Mouse (Mus musculus) adrenal gland, adult 2 months (tissue): ENCODE data around the gene Exoc3l. TPM values are rescaled to one million over a fixed set of nuclear protein-coding genes. Genes with fewer than 3 reads are reported as not detected.
"Not testable (repeated sequence)": the region's sequence is repeated elsewhere in the genome, so short reads cannot be mapped to it uniquely, and the experiment has no call there.

Source experiments
- DNase-seq: peaks from one replicate; pipeline ENCODE4 v3.0.0; 2021
- polyA plus RNA-seq: library from polyadenylated mRNA; depleted of rRNA; stranded (reverse); fragments of >200 nt; gene quantifications from 2 replicates; pipeline ENCODE4 v1.2.3, GENCODE M21; 2012
- total RNA-seq, 2 experiments: library from RNA; stranded (reverse); gene quantifications; 2 replicates each; pipeline ENCODE4 v1.2.3; 2021

The Exoc3l gene
- total and polyA plus RNA-seq, 3 experiments = 13.3 to 34.8 (median 28.4) TPM

DNA sequence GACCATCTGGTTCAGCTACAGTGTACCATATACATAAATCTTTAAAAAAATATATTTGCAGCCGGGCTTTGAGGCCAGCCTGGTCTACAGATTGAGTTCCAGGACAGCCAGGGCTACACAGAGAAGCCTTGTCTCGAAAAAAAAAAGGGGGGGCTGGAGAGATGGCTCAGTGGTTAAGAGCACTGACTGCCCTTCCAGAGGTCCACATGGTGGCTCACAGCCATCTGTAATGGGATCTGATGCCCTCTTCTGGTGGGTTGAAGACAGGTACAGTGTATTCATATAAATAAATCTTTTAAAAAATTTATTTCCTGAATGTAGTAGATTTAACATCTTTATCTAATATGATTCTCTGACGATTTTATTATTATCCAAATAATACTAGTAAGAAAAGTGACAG, 4.1 kb downstream of the Exoc3l start:
- DNase-seq = not testable (repeated sequence)

DNA sequence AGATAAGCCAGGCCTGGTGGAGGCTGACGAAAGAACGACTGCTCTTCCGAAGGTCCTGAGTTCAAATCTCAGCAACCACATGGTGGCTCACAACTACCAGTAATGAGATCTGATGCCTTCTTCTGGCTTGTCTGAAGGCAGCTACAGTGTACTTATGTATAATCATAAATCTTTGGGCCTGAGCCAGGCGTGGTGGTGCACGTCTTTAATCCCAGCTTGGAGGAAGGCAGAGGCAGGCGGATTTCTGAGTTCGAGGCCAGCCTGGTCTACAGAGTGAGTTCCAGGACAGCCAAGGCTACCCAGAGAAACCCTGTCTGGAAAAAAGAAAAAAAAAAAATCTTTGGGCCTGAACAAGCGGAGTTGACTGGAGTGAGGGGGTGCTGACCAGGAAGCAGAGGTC, 4.5 kb downstream of the Exoc3l start:
- DNase-seq = not testable (repeated sequence)

DNA sequence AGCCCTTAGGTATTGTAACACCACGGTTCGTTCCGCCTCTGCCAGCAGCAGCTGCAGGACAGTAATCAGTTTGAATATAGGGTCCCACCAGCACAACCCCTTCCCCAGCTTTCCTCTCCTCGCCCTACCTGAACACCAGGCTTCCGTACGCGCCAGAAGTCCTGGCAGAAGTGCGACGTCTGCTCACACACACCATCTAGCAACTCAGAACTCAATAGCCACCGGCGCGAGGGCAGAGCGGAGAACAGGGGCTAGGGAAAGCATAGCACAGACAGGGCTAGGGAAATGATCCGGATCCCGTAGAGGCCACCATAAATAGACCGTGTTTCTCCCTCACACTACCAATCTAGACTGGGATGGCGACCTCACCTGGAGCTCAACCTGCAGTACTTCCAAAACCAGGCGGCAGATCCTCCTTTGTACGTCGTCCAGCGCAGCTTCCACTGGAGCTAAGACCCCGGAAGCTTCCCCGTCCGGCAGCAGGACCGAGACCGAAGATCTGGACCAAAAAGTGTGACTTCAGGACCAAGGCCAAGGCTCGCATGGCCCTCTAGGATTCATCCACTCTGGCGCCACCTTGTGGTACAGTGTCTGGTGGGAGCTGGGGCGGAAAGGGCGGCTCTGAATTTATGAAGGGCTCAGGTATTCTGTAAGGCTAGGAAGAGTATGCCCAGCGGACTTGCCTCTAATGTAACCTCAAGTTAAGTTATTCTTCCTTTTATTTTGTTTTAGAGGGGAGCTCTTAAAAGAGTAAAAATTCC, 5.2 kb downstream of the Exoc3l start:
- peak; percentile 86 for DNase-seq

DNA sequence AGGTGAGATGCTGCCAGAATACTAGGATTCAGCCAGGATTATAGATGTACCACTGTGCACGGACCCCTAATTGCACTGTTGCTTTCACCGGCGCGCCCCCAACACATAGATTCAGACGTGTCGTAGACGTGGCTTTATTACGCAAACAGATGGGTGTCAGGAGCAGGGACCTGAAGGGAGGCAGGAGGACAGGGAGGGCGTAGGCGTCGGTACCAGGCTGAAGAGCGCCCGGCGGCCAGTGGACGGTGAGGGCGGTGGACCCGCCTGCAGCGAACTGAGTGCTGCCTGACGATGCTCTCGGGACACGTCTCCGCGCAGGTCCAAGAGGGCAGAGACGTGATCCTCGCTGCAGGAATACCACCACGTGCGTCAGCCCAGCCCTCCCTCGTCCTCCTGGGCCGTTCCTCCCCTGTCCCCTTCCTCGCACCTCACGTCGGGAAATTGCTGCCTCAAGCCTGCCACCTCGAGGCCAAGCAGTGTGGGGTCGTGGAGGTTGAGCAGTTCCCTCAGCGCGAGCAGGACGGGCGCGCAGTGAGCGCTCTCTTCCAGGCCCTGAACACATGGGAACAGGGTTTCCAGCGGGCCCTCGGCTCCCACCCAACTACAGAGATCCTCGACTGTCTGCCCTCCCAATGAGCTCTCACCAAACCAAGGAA, 6.0 kb downstream of the Exoc3l start, which contains the start of gene 4931428F04Rik:
TSS of gene 4931428F04Rik (minus strand) at position 60 of the 656 bp plus-strand sequence.
- peak; percentile 59 for DNase-seq

DNA sequence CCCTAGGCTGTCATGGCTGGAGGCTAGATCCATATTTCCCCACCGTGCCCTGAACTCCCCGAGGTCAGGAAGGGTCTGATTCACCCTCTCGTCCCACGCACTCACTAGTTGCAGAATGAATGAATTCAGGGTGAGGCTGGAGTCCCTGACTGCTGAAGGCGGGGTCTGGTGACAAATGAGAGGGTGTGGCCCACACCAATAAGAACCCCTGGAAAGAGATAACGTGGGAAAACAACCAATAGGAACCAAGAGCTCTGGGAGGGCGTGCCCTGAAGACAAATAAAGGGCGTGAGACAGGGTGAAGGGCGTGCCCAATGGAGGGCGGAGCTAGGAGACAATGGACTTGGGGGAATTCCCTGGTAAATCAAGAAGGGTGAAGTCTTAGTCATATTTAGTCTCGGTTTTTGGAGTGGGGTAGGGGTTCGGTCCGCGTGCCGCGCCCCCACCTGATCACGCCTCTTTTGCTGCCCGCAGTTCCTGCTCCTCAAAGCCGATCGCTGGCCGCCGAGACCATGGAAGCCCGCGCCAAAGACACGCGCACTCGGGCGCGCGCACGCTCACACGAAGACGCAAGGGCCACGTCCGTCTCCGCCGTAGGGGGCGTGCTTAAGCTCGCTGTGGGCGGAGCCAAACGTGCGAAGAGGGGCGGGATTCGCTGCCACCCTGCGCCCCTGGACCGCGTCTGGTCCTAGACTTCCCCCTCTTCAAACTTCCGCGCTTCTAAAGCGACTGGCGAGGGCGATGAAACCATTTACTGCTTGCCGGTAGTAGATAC, 6.8 kb downstream of the Exoc3l start:
- peak; percentile 94 for DNase-seq

DNA sequence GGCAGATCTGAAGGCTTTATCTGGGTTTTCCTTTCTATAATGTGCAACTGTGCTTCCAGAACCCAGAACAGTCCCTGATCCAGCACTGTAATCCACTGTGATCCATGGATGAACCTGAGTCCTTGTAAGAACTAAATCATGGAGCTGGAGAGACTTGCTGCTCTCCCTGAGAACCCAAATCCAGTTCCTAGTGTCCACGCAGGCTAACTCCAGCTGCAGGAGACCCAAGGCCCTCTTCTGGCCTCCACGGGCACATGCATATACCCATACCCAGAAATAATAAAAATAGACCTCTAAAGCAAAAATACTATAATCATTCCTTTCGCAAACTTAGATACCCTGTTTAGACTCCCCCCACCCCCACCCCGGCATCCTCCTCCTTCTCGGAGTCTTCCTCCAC, 7.7 kb downstream of the Exoc3l start:
- DNase-seq = no peak

DNA sequence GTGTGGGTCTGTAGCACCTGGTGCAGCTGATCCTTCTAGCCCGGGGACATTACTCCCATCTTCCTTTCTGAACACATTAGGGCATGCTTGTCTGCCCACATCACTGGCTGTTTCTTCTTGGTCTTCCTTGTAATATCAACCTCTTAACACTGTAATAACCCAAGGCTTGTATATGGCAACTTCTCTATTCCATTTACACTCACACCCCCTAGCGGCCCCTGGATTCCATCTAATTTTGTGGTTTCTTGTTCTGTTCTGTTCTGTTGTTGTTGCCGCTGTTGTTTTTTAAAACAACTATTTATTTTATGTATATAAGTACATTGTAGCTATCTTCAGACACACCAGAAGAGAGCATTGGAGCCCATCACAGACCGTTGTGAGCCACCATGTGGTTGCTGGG, 9.0 kb downstream of the Exoc3l start:
- DNase-seq = no peak

DNA sequence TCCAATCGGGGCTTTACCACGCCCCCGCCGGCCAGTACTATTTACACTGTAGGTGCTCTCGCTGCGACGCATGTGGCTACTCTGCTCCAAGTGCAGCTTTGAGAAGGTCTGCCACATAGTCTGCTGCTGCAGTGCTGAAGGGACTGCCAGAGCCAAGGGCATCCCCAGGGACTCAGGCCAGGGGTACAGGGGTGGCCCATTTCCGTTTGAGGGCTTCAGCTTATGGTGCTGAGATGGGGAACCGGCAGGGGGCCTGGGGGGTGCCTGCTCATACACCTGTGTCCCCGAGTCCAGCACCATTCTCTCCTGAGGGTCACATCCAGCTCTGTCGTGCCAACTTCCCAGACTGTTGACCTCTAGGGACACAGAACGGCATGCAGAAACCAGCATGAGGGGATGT, 10.4 kb downstream of the Exoc3l start:
- DNase-seq = no peak

DNA sequence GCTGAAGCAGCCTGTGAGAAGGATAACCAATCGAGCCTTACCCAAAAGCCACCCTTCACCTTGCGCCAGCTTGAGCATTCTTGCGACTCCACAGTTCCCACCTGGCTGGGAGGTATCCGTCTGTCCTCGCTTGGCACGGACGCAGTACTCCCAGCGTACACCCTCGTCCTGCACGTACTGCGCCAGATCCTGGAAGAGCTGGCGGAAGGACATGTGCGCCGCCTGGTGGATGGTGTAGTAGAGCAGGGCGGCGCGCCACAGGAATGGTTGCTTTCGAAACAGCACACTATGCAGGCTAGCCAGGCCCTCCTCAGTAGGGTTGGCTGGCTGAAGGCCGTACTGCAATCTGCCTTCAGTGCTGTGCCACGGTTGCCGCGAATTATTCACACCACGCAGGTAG, 12.8 kb downstream of the Exoc3l start:
- DNase-seq = peak; percentile 74

DNA sequence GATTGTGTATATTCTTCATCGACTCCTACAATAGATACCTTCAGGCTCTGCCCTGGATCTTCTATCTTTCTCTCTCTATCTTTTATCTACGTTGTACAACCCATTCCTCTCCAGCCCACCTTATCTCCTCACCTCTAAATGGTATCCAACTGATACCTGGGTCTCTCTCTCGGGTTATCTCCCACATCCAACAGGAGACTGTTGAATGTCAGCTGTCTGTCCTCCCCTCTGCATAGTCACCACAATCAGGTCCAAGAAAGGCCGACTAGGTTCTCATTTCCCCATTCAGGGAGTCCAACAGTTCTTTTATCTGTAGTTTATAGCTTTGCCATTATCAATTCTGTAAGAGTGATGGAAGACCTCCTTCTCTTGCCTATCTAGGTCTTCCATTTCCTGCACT, 13.7 kb downstream of the Exoc3l start:
- no peak for DNase-seq

DNA sequence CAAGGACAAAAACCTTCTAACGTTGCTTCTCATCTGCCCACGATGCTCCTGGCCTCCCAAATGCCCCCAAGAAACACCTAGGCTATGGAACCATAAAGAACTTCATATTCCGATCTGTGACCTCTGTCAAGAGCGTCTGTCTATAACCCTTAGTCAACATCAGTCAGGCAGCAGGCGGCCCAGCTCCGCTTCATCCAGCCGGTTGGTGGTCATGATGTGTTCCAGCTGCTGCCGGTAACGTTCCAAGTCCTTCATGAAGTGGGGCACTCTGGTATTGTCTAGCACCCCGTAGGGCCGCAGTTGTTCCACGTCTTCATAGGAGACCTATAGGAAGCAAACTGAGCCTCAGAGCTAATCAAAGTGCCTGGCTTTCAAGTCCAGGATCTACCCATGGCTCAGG, 14.1 kb downstream of the Exoc3l start:
- DNase-seq = no peak

DNA sequence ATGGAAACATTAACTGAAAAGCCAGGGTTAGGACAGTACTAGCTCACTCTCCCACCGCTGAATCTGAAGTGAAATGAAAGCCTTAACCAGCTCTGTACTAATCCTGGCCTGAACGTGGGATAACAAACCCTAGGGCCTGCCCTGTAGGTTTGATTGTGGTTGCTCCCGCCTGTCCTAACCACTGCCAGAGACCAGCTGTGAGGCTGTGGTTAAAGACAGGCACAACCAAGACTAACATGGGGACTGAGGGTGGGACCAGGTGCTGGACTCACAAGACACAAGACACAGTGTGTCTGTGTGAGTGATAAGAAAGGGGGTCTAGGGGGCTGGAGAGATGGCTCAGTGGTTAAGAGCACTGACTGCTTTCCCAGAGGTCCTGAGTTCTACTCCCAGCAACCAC, 15.3 kb downstream of the Exoc3l start:
- no peak for DNase-seq

DNA sequence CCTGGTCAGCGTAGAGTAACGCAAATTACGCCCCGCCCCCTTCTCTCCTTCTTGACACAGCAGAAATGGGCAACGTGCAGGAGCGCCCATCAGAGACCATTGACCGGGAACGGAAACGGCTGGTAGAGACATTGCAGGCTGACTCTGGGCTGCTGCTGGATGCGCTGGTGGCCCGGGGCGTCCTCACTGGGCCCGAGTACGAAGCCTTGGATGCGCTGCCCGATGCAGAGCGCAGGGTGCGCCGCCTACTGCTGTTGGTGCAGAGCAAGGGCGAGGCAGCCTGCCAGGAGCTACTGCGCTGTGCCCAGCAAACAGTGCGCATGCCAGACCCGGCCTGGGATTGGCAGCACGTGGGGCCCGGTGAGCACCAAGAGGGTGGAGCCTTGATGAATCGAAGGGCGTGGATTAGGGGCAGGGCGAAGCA, 17.0 kb downstream of the Exoc3l start:
- DNase-seq = peak; percentile 95

DNA sequence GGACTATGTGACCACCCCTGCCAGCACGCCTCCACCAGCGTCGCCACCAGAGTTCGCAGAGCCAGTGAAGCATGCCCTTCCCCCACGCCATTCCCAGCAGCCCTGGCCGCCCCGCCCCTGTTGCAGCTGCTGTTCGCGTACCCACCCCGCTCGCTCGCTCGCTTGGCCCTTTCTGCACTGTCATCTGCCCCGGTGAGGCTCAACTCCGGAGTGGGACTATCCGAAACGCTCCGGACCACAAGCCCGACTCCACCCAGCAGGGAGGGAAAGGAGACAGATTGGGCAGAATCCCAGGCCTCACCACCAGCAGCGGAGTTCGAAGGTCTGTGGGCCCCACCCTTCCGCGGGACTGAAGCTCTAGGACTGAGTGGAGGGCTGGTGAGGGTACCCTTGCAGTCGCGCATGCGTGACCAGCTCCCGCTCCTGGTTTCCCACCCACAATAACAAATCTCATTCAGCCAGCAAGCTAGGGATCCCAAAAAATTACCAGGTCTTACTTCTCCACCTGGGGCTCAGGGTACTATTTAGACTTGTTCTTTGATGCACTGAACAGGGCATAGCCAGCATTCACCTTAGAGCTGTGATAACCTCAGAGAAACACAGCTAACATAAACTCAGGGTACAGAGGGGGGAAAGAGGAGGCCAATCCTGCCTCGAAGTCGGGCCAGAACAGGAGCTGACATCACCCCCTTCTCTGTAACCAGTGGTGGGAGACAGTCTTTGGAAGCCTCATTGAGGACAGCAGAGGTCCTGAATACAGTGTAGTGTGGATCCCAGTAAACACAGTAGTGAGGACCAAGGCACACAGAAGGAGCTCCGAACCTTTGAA, 19.4 kb downstream of the Exoc3l start:
- DNase-seq = peak; percentile 69

DNA sequence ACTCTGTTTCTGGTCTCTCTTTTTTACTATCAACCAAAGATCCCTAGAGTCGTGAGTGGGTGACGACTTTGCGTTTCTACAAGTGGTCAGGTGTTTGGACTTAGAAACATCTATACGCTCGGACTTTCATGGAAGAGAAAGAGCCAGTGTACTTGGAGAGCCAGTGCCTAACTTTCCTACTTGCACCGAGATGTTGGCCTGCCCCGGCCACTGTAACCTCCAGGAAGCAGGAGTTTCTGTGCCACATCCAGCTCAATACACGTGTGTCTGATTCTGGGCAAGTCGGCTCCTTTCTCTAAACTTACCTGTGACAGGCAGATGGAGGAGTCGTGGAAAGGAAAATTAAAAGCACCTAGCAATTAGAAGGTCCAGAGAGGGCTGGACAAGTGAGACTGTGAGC, 20.1 kb downstream of the Exoc3l start, which contains the start of gene Nol3:
TSS of gene Nol3 (plus strand) at position 301 of the 400 bp plus-strand sequence.
- no peak for DNase-seq

DNA sequence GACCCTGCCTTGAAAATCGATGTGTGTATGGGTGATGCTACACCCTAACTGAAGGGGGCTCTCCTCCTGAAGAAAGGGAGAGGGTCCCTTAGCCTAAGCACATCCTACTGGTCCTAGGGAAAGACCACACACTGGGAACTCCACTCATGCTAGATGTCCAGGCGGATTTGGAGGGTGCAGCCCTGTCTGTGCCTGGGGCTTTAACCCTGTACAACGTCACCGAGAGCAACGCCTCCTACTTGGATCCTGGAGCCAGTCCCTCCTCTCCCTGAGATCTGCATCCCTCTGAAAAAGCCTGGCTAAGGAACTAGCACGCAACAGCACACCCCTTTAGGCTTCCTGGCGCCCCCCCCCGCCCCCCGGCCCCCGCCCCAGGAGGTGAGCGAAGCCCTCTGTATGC, 20.5 kb downstream of the Exoc3l start:
- DNase-seq = no peak

DNA sequence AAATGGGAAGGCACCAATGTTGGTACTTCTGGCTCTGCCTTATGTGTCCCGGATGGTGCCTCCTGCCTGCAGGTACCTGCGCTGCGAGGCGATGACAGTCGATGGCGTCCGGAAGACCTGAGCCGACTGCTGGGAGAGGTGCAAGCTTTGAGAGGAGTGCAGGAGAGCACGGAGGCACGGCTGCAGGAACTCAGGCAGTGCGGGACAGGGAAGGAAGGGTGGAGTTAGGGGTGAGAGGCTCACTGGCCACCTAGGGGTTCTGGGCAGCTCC, 25.1 kb downstream of the Exoc3l start:
- no peak for DNase-seq

DNA sequence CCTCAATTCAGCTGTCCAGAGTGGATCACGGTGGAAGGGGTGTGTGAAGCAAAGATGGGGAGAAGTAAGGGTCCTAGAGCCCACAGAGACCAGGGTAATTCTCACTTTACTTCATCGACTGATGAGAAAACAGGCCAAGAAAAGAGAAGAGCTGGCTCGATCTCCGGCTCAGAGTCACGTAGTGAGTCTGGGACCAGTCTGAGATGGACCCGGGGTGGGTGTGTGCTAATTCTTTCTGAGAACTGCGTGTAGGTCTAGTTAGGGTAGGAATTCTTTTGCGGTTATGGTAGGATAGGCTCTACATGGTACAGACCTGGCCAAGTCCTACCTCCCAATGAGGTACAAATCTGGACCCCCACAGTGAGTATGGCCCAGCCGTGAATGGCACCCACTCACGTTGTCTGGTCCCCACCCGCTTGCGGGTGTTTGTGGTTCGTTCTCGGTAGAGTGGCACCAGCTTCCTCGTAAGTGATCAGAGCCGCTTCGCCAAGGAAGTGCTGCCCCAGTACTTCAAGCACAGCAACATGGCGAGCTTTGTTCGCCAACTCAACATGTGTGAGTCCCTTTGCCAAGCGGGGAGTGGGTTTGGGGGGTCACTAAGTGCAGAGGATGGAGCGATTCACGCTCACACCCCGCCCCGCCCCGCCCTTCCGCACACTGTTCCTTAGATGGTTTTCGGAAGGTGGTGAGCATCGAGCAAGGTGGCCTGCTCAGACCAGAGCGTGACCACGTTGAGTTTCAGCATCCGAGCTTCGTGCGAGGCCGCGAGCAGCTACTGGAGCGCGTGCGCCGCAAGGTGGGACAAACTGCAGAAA, 25.6 kb downstream of the Exoc3l start:
- DNase-seq = no peak

DNA sequence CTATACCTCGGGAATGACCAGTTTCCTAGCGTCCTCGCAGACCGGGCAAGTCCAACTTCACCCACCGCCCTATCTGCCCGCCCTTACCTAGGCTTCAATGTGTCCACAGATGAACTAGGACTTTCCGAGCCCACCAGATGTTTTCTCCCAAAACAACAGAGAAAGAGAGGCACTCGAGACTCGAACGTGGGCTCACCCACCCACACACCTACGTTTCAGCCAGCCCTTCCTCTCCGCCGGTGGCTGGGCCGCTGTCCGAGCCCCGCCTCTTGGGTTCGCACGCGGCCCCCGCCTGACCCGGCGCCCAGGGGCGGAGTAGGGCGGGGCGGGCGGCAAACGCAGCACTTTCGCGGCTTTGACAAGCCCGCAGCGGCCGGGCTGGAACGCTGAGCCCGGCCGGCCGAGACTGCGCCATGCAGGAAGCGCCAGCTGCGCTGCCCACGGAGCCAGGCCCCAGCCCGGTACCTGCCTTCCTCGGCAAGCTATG, 26.4 kb downstream of the Exoc3l start, which contains the start of gene Hsf4:
TSS of gene Hsf4 (plus strand) at position 341 of the 487 bp plus-strand sequence.
- peak; percentile 87 for DNase-seq

DNA sequence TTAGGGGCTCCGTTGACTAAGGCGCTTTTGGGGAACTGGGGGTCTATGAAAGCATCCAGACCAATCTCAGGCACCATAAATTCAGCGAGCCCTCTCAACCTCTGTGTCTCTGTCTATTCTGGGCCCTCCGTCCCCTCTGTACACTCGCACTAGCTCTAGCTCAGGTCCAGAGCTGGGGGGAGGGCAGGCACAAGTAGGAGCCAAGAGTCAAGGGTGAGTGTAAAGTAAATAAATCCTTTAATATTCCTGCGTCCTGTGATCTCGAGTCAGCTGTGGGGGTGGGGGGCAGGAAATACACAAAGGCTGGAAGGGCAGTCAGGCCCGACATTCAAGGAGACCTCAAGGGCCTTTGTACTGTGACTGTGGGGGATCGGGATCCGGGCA, 26.8 kb downstream of the Exoc3l start:
- peak; percentile 34 for DNase-seq
